Mouse (Mus musculus) bone marrow macrophage, adult 2 months (primary cell): Measurements from ENCODE around the gene Ssh3.
"Not testable (repeated sequence)": the region's sequence is repeated elsewhere in the genome, so short reads cannot be mapped to it uniquely, and the experiment has no call there.

ENCODE experiments used
- CTCF ChIP-seq: IDR thresholded peaks from 2 replicates; pipeline ENCODE4 v1.5.1; 2012; ENCODE audit warnings: low read depth, mild to moderate bottlenecking, low read length, moderate library complexity
- POLR2A ChIP-seq: IDR thresholded peaks from 2 replicates; pipeline ENCODE4 v1.6.1; 2012; ENCODE audit warnings: mild to moderate bottlenecking, low read depth, low read length, borderline replicate concordance

DNA sequence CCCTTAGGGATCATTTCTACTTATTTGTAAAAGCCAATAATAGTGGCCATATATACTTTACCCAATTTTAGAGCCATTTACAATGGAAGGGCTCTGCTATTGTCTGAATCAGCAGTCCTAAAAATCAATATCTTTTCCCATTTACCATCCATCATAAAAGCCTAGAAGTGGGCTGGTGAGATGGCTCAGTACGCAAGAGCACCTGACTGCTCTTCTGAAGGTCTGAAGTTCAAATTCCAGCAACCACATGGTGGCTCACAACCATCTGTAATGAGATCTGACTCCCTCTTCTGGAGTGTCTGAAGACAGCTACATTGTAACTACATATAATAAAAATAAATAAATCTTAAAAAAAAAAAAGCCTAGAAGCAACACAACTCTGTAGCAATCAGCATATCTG, 20.3 kb downstream of the Ssh3 start:
- not testable (repeated sequence) for TF ChIP-seq CTCF, POLR2A
